Mouse (Mus musculus) testis, adult 10 weeks (tissue): ENCODE data around the gene Itih4. TPM values are rescaled to one million over a fixed set of nuclear protein-coding genes. Genes with fewer than 3 reads are reported as not detected.

Source experiments
- polyA plus RNA-seq: library from polyadenylated mRNA; stranded (reverse); fragments of 350-450 nt; fragmentation: Illumina TruSeq; extraction: RNeasy Lipid Tissue Mini Kit (QIAGEN cat#74804); gene quantifications from one replicate; pipeline ENCODE4 v1.2.3, GENCODE M21; 2014; ENCODE audit warnings: low read depth, low replicate concordance

Gene Itih4
- not detected for polyA plus RNA-seq

GRCm38 (mm10) chr14:30886204-30886603 lies at the start of gene Itih4:
Gene Itih4, plus strand, starts transcription at chr14:30886476.

GRCm38 (mm10) chr14:30878958-30879571 lies 7.2 kb upstream of the Itih4 start, which contains the start of gene Mustn1:
Gene Mustn1, plus strand, starts transcription at chr14:30879200.

DNA sequence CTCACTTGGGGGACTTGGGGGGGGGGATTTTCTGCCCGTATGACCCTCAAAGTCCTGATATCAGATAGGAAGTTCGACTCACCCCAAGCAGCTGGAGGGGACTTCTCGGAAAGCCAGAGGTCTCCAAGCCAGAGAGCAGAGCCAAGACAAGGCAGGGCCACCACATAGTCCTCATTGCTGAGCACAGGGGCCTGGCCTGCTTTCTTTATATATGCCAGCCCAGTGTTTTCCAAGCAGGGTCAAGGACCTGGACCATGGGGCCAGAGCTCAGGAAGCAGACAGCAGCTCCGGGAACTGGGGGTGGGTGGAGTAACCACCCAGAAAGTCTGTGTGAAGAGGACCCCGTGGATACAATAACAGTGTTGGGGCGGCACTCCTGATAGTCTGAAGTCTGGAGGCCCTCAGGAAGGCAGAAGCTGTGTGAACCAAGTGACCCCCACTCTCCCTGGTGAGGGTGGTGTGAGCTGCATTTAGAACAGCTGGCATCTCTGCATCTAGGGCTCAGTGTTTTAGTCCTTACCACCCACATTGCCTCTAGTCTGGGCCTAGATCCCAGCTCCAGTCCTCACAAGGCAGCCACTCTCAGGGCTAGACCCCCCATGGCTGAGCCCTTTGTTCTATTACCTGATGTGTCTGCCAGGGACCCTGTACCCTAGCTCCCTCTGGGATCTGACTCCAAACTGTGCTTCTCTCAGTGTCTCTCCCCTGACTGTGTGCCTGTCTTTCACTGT lies 37.3 kb downstream of the Itih4 start, which contains the start of gene Itih3:
Itih3 (minus strand) TSS at position 386 of the 731 bp plus-strand sequence.

DNA sequence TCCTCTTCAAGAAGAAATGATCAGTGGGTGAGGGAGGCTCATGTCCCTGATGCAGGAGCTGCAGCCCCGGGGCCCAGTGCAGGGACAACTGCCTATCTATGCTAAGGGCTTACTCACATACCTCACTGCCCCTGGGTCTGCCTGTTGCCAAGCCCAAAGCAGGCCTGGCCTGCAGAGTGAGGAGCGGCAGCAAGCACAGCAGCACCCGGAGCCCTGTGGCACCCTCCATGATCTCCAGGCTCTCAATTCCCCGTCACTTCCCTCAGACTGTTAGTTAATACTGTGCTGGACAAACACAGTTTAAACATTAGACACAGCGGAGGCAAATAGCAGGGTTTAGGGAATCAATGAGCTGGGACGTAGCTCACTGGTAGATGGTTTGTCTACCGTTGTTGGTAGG lies 56.8 kb downstream of the Itih4 start, which contains the start of gene Itih1:
Itih1 (minus strand) TSS at position 252 of the 400 bp plus-strand sequence.

DNA sequence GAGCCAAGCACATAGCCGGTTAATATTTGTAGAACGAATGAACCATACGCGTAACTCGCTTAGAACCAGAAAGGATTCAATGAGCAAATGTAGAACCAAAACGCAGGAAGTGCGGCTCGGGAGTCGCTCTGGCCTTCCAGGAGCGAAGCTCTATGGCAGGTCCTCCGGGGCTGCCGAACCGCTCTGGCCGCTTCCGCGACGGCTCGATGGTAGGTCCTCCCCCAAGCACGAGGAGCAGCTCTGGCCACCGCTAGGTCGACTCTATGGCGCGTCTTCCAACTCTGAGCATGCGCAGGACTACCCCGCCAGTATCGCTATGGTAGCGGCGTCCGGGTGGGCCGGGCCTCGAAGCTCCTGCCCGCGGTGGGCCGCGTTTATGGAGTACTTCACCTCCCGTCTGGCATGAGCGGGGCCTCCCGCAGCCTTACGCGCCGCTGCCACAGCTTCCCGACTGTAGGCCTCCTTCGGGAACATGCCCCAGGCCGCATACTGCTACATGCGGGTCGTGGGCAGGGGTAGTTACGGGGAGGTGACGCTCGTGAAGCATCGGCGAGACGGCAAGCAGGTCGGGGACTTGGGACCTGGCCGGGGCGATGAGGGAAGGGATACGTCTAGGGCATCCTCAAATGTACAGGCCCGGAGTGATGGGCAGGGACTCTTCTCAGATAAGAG lies 65.0 kb downstream of the Itih4 start, which contains the start of gene Nek4:
Nek4 (plus strand) TSS at position 224 of the 672 bp plus-strand sequence.

Other genes with a start within 250 kb of the Itih4 start
- gene Rft1, start 232.1 kb upstream of the Itih4 start, polyA plus RNA-seq = 6.2 TPM
- 73.5 TPM for gene Sfmbt1, start 171.6 kb upstream of the Itih4 start, polyA plus RNA-seq
- 2.1 TPM for gene Tmem110, start 60.9 kb upstream of the Itih4 start, polyA plus RNA-seq
- not detected for gene Mustn1, start 7.3 kb upstream of the Itih4 start, polyA plus RNA-seq
- 0.28 TPM for gene Itih3, start 37.3 kb downstream of the Itih4 start, polyA plus RNA-seq
- gene Itih1, start 56.8 kb downstream of the Itih4 start, polyA plus RNA-seq = not detected
- gene Nek4, start 64.9 kb downstream of the Itih4 start, polyA plus RNA-seq = 73.5 TPM
- 650 TPM for gene Glt8d1, start 114.9 kb downstream of the Itih4 start, polyA plus RNA-seq
- gene Spcs1, start 115.2 kb downstream of the Itih4 start, polyA plus RNA-seq = 909 TPM
- 47.5 TPM for gene Pbrm1, start 132.7 kb downstream of the Itih4 start, polyA plus RNA-seq
- gene Gnl3, start 132.7 kb downstream of the Itih4 start, polyA plus RNA-seq = 114 TPM
- gene Smim4, start 242.5 kb downstream of the Itih4 start, polyA plus RNA-seq = 2.9 TPM
- gene Nt5dc2, start 244.6 kb downstream of the Itih4 start, polyA plus RNA-seq = 1.9 TPM